Mouse (Mus musculus) thymus, adult 2 months (tissue): ENCODE measurements around the gene Tfeb. TPM values are rescaled to one million over a fixed set of nuclear protein-coding genes. Genes with fewer than 3 reads are reported as not detected.

ENCODE experiments used
- DNase-seq: peaks from one replicate; pipeline ENCODE4 v3.0.0; 2021
- H3K27ac ChIP-seq: fragments of 200-500 bp; 2 replicates; pipeline ENCODE4 v1.5.1; 2012; ENCODE audit warnings: low read length, control low read depth; ENCODE audit not compliant: control insufficient read depth, insufficient read depth
- H3K27me3 ChIP-seq: fragments of 200-500 bp; 2 replicates; pipeline ENCODE4 v1.6.1; 2012; ENCODE audit warnings: mild to moderate bottlenecking, low read length, moderate library complexity, mixed read lengths; ENCODE audit not compliant: control insufficient read depth, insufficient read depth
- H3K36me3 ChIP-seq: fragments of 200-500 bp; 2 replicates; pipeline ENCODE4 v1.6.1; 2012; ENCODE audit warnings: mild to moderate bottlenecking, low read length, moderate library complexity; ENCODE audit not compliant: control insufficient read depth, insufficient read depth
- H3K4me1 ChIP-seq: fragments of 200-500 bp; replicated peaks from 2 replicates; pipeline ENCODE4 v1.6.1; 2012; ENCODE audit warnings: low read length; ENCODE audit not compliant: control insufficient read depth, insufficient read depth
- H3K4me3 ChIP-seq: fragments of 200-500 bp; 2 replicates; pipeline ENCODE4 v1.5.1; 2012; ENCODE audit warnings: mild to moderate bottlenecking, low read length, control low read depth, moderate library complexity; ENCODE audit not compliant: control insufficient read depth, insufficient read depth
- CTCF ChIP-seq: fragments of 200-500 bp; IDR thresholded peaks from 2 replicates; pipeline ENCODE4 v1.5.1; 2012; ENCODE audit warnings: mild to moderate bottlenecking, control low read depth, low read length, moderate library complexity, borderline replicate concordance; ENCODE audit not compliant: control insufficient read depth, poor library complexity, insufficient read depth; ENCODE audit errors: extremely low read depth
- POLR2A ChIP-seq: fragments of 200-500 bp; IDR thresholded peaks from 2 replicates; pipeline ENCODE4 v1.6.1; 2012; ENCODE audit warnings: mild to moderate bottlenecking, low read length, control low read depth, moderate library complexity; ENCODE audit not compliant: control insufficient read depth, poor library complexity, insufficient read depth; ENCODE audit errors: extremely low read depth
- WGBS: fragments of 180-500 bp; shearing (Covaris S2); methylation state at CpG from one replicate; pipeline ENCODE4 v1.1.7; 2018; 5-methylcytosine and 5-hydroxymethylcytosine counted together
- polyA plus RNA-seq: library from polyadenylated mRNA; depleted of rRNA; stranded (reverse); fragments of >200 nt; gene quantifications from 2 replicates; pipeline ENCODE4 v1.2.3, GENCODE M21; 2012

Gene Tfeb
- polyA plus RNA-seq, 1 experiment: 25.3 TPM

- no peak for TF ChIP-seq POLR2A
- 96% methylated on average over 3 of the region's 3 CpGs for WGBS
Measured at GRCm38 (mm10) chr17:47782486-47782885, 45.7 kb downstream of the Tfeb start.

GRCm38 (mm10) chr17:47783445-47784223 lies 46.8 kb downstream of the Tfeb start:
- 92% methylated on average over 8 of the region's 8 CpGs for WGBS
- Histone ChIP-seq H3K4me1 (no peaks in the 10 kb centered on the region), H3K27ac (no peak overlapping the region), H3K27me3 (no peaks in the 10 kb centered on the region), H3K36me3 (no peaks in the 10 kb centered on the region), H3K4me3 (no peak overlapping the region)
- DNase-seq: no peak
- no peak for TF ChIP-seq CTCF
- TF ChIP-seq POLR2A: no peak

More at GRCm38 (mm10) chr17:47782486-47782885, 45.7 kb downstream of the Tfeb start:
- DNase-seq: no peak
- Histone ChIP-seq H3K27ac (no peak overlapping the region), H3K36me3 (no peaks in the 10 kb centered on the region), H3K4me3 (no peak overlapping the region), H3K27me3 (no peaks in the 10 kb centered on the region), H3K4me1 (no peaks in the 10 kb centered on the region)

GRCm38 (mm10) chr17:47784411-47784810 lies 47.6 kb downstream of the Tfeb start:
- TF ChIP-seq POLR2A (no peak), CTCF (no peak)
- Histone ChIP-seq H3K27me3 (no peaks in the 10 kb centered on the region), H3K36me3 (no peaks in the 10 kb centered on the region), H3K4me1 (no peaks in the 10 kb centered on the region), H3K27ac (no peak overlapping the region), H3K4me3 (no peak overlapping the region)
- WGBS: 94% methylated on average over 6 of the region's 6 CpGs
- DNase-seq: no peak

- 93% methylated on average over 8 of the region's 8 CpGs for WGBS
- no peak for DNase-seq
- Histone ChIP-seq H3K27me3 (no peaks in the 10 kb centered on the region), H3K4me1 (no peaks in the 10 kb centered on the region), H3K4me3 (no peak overlapping the region), H3K36me3 (no peaks in the 10 kb centered on the region), H3K27ac (no peak overlapping the region)
- no peak for TF ChIP-seq CTCF
- no peak for TF ChIP-seq POLR2A
Measured at GRCm38 (mm10) chr17:47787632-47788031, 50.8 kb downstream of the Tfeb start.

- Histone ChIP-seq H3K4me3 (no peak overlapping the region), H3K4me1 (no peaks in the 10 kb centered on the region), H3K27ac (no peak overlapping the region), H3K27me3 (no peaks in the 10 kb centered on the region), H3K36me3 (no peaks in the 10 kb centered on the region)
- no peak for TF ChIP-seq CTCF
- no peak for TF ChIP-seq POLR2A
- DNase-seq: no peak
- WGBS: 86% methylated on average over 4 of the region's 4 CpGs
Measured at GRCm38 (mm10) chr17:47788306-47788705, 51.5 kb downstream of the Tfeb start.

GRCm38 (mm10) chr17:47788996-47789395 lies 52.2 kb downstream of the Tfeb start:
- H3K4me3 ChIP-seq: no peak overlapping the region
- no peaks in the 10 kb centered on the region for H3K27me3 ChIP-seq
- no peak overlapping the region for H3K27ac ChIP-seq
- DNase-seq: no peak
- no peaks in the 10 kb centered on the region for H3K36me3 ChIP-seq
- WGBS: 97% methylated on average over 6 of the region's 6 CpGs
- no peaks in the 10 kb centered on the region for H3K4me1 ChIP-seq
- TF ChIP-seq POLR2A: no peak
- no peak for TF ChIP-seq CTCF
